Mouse (Mus musculus) left cerebral cortex, adult 11 months (tissue): Measurements from ENCODE around the gene Bri3.

Experiments
- DNase-seq: peaks from one replicate; pipeline ENCODE4 v3.0.0; 2022; ENCODE audit warnings: low spot score

The Bri3 gene

GRCm38 (mm10) chr5:144263082-144263481 lies 18.8 kb downstream of the Bri3 start:
- DNase-seq = no peak

DNA sequence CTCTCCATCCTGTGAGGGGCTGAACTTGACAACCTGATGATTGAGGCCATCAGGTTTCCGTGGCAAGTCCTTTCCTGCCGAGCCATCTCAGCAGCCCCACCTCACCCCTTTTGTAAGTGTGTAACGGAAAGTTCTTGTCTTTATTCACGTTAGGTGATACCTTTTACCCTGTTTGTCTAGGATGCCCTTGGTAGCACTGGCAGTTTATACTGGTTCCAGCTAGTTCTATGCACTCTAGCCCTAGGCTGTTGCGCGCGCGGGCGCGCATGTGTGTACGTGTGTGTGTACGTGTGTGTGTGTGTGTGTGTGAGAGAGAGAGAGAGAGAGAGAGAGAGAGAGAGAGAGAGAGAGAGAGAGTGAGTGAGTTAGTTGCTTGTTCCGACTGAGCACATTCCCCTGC lies 19.3 kb downstream of the Bri3 start:
- no peak for DNase-seq

GRCm38 (mm10) chr5:144267535-144268241 lies 23.5 kb downstream of the Bri3 start:
- no peak for DNase-seq

GRCm38 (mm10) chr5:144269926-144270325 lies 25.7 kb downstream of the Bri3 start:
- DNase-seq = no peak

DNA sequence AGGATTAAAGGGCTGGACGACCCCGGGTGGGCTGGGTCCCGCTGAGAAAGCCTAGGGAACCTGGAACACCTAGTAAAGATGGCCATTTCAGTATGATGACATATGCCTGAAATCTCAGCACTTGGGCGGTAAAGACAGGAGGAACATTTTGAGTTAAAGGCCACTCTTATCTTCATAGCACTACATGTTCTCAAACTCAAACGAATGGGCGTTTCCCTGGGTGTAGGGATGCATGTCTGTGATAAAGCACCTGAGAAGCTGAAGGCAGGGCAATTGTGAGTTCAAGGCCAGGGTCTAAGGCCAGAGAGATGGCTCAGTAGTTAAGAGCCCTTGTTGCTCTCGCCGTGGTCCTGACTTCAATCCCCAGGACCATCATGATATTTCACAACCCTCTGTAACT lies 26.2 kb downstream of the Bri3 start:
- no peak for DNase-seq

GRCm38 (mm10) chr5:144271118-144271517 lies 26.9 kb downstream of the Bri3 start:
- no peak for DNase-seq

- DNase-seq = no peak
Measured at GRCm38 (mm10) chr5:144271772-144272171, 27.5 kb downstream of the Bri3 start.

- DNase-seq = no peak
Measured at GRCm38 (mm10) chr5:144274904-144275303, 30.7 kb downstream of the Bri3 start.

- DNase-seq = no peak
Measured at GRCm38 (mm10) chr5:144276898-144277630, 32.8 kb downstream of the Bri3 start.

GRCm38 (mm10) chr5:144278374-144278960 lies 34.2 kb downstream of the Bri3 start:
- no peak for DNase-seq

GRCm38 (mm10) chr5:144279081-144279541 lies 34.9 kb downstream of the Bri3 start:
- no peak for DNase-seq

- DNase-seq = no peak
Measured at GRCm38 (mm10) chr5:144279926-144280325, 35.7 kb downstream of the Bri3 start.

DNA sequence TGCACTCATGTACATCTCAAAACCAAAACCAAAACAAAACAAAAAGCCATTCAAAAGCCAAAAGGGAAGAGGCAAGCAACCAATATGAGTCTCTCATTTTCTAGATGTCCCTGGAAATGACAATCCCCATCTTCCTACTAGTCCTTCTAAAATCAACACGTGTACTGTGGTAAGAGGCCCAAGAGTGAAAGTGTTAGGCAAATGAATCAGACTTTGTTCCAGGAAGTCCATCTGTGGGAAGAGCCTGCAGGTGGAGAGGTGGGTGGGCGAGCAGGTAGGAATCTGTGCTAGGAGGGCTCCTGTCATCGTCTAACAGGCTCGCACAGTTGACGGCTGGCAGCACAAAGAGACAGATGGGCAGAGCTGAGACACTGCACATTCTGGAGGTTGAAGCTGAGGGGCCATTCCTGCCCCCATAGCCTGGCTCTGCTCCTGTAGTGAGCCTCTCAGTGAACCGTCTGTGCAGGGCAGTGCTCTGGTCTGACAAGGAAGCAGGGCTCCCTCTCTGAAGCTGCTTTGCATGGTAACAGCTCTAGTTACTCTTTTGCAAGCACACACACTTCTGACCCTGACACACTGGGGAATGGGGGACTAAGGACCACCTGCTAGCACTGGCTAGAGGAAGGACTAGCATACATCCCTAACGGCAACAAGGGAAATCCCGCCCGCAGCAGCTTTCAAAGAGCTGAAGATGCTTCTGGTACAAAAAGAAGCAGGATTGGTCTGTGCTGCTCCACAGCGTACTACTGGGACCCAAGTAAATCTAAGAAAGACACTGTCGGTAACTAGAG lies 38.4 kb downstream of the Bri3 start:
- no peak for DNase-seq

DNA sequence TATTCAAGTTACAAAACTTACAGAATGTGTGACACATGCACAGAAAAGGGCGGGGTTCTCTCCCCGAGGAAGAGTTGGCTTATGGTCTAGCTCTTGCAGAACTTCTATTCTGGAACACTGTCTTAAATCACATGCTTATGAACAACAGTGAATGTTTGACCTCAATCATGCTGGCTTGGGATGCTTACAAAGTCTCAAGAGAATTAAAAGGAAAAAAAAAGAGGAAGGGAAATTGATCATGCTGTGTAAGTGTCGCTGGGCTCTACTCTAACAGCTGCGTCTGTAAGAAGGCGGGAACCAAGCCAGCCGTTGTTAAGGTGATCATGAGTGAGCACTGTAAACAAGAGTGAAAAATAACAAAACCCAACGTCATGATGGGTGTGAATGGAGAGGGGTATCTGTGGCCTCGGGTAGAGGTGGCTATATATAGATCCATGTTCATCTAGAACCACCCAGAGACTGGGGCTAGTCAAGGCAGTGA lies 39.4 kb downstream of the Bri3 start:
- no peak for DNase-seq

GRCm38 (mm10) chr5:144284599-144284998 lies 40.4 kb downstream of the Bri3 start:
- no peak for DNase-seq

DNA sequence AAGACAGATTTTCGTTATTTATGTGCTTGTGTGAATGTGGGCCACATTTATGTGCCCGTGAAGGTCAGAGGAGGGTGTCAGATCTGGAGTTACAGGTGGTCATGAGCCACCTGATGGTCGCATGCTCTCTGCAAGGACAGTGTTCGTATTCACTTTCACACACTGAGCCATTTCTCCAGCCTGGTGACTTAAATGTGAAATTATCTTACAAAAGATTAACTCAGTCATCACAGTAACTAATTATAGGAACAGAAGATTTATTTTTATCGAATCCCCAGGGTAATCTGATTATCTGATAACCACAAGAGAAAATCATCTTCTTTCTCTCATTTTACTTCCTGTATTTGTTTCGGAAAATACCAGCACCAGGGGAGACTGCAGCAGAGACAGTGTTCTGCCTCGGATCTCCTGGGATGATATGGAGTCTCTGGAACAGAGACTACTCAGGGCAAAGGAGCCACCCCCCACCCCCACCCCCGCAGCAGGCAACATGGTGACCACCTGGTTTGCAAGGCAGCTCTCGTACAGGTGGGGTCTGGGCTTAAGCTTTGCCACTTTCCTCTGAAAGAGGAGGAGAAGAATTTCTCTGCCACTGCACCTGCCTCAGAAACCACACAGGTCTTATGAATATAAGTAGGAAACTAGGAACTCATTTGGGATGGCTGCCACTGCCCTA lies 42.5 kb downstream of the Bri3 start:
- no peak for DNase-seq

GRCm38 (mm10) chr5:144287267-144287820 lies 43.1 kb downstream of the Bri3 start:
- DNase-seq = no peak

DNA sequence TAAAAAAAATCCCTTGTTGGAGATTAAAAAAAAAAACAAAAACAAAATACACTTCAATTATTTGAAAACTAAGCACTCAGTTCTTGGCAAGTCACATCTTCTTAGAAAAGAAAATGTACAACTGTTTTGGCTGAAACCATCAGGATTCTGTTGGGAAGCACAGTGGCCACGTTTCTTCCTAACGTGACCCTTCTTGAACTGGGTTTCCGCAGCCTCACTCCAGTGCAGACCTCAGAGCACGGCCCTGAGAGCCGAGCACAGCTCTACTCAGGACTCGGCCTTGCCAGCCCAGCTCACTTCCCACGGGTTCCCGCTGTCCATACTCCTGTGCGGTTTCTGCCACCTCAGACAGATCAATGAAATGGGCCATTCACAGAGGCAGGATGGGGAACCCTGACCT lies 44.2 kb downstream of the Bri3 start:
- no peak for DNase-seq

DNA sequence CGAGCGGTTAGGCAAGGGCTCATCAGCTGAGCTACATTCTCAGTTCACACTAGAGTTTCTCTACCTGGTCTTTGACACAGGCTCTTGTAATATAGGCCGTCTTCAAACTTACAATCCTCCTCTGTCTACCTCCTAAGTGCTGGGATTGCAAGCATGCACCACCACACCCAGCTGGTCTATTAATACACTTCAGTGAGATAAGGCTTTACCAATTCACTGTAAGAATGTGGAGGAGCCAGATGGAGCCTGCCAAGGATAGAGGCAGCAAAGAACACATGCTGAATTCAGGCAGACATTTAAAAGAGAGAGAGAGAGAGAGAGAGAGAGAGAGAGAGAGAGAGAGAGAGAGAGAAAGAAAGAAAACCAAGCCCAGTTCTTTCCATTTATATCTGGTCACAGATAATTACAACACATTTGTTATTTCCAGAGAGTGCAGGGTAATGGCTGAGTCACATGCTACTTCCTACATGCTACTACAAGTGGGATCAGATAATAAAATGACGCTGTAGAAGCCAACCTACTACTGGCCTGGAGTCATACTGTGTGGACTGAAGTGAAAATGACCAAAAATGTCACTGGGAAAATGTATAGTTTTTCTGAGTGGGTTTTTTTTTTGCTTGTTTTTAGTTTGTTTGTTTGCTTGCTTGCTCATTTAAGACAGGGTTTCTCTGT lies 45.7 kb downstream of the Bri3 start:
- no peak for DNase-seq

- no peak for DNase-seq
Measured at GRCm38 (mm10) chr5:144294908-144295307, 50.7 kb downstream of the Bri3 start.

- no peak for DNase-seq
Measured at GRCm38 (mm10) chr5:144295357-144295756, 51.1 kb downstream of the Bri3 start.
